ENCODE assay signal across 21 mouse cellular contexts in the genomic region with DNA sequence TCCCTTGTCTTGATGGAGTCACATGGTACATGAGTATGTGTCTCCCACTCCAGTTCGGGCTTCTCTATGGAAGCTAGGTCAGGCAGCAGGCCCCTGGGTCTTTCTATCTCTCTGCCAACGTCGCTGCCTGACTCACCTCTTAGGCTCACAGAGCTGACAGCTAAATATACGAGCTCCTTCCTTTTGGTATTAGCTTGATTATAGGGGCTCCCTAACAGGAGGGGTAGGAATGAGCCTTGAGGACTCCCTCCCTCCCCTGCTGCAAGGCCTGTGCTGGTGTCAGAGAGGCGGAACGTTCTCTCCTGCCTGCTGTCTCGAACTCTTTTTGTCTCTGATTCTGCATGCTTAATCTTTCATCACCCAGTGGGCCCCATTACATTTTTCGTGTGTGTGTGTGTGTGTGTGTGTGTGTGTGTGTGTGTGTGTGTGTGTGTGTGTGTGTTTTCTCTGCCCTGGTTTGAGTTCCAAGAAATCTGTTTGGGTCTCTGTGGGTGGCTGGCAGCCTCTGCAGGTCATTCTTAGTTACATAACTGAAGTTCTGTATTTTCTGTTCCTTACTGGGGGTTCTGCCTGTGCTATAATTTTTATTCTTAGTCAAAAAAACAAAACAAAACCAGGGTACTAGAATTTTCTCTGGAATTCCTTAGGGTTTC. TPM values are rescaled to one million over a fixed set of nuclear protein-coding genes. Genes with fewer than 3 reads are reported as not detected.
DNase-seq lines count a peak whose midpoint lies in the region; ATAC-seq and TF ChIP-seq lines count a peak whose summit lies in the region.
"Had no signal": no experiment of that assay in that cellular context is flagged by ENCODE, and none has a peak within 500 bp of the region (broad histone marks: within the 10 kb centered on the region; RNA-seq: fewer than 3 reads in every experiment).

No protein-coding gene starts in this region.

- H3K36me3 ChIP-seq in spleen, adult 2 months (ENCODE audit: control insufficient read depth, insufficient read depth, low read length), result no peaks in the 10 kb centered on the region
- no peaks in the 10 kb centered on the region for H3K36me3 ChIP-seq in forebrain, embryonic 13.5 days (ENCODE audit: poor library complexity, severe bottlenecking)
- H3K36me3 ChIP-seq: embryonic facial prominence, embryonic 12.5 days; heart, embryonic 13.5 days; intestine, embryonic 15.5 days; limb, embryonic 13.5 days; liver, embryonic 12.5 days; midbrain, embryonic 12.5 days had no signal

- no peaks in the 10 kb centered on the region for H3K27me3 ChIP-seq in spleen, adult 2 months (ENCODE audit: control insufficient read depth, insufficient read depth, low read length)
- no peaks in the 10 kb centered on the region for H3K27me3 ChIP-seq in cerebellum, adult 2 months (ENCODE audit: control insufficient read depth, insufficient read depth, low read length)
- no peaks in the 10 kb centered on the region for H3K27me3 ChIP-seq in forebrain, embryonic 13.5 days
- H3K27me3 ChIP-seq: embryonic facial prominence, embryonic 12.5 days; heart, embryonic 13.5 days; intestine, embryonic 15.5 days; limb, embryonic 13.5 days; liver, embryonic 12.5 days; midbrain, embryonic 12.5 days had no signal

- no peak overlapping the region for H3K4me2 ChIP-seq in forebrain, embryonic 13.5 days
- H3K4me2 ChIP-seq: embryonic facial prominence, embryonic 12.5 days; heart, embryonic 13.5 days; intestine, embryonic 15.5 days; limb, embryonic 13.5 days; liver, embryonic 12.5 days; midbrain, embryonic 12.5 days had no signal

- no peak for ATAC-seq in forebrain, embryonic 13.5 days
- ATAC-seq: hindbrain, embryonic 16.5 days; intestine, embryonic 15.5 days; liver, embryonic 12.5 days had no signal

- no peak for TF ChIP-seq CTCF in spleen, adult 2 months (IDR thresholded peaks at IDR 0.05; ENCODE audit: extremely low read depth, insufficient read depth, insufficient read length, insufficient replicate concordance)
- TF ChIP-seq CTCF in cerebellum, adult 2 months (IDR thresholded peaks at IDR 0.05; ENCODE audit: borderline replicate concordance, insufficient read depth, low read depth, low read length), result no peak

- H3K9ac ChIP-seq in forebrain, embryonic 13.5 days, result no peak overlapping the region
- H3K9ac ChIP-seq: embryonic facial prominence, embryonic 12.5 days; heart, embryonic 13.5 days; intestine, embryonic 15.5 days; limb, embryonic 13.5 days; liver, embryonic 12.5 days; midbrain, embryonic 12.5 days had no signal

- no peak for DNase-seq in spleen, adult 2 months (ENCODE audit: low read depth in 1 of 2, low spot score in 2 of 2)
- no peak for DNase-seq in spleen, postnatal 14 days (ENCODE audit: low spot score in 2 of 2)
- peak; percentile 77 to 84 for DNase-seq in cerebellum, adult 2 months
- DNase-seq in cerebellum, postnatal 25 days, result peak; percentile 77 to 80
- DNase-seq in spleen, adult 12 weeks (ENCODE audit: low spot score), result no peak
- no peak for DNase-seq in right cerebral cortex, postnatal 25 days
- DNase-seq: gastrocnemius, postnatal 25 days; heart, adult 2 months; heart, postnatal 14 days; kidney, adult 9 months; kidney, postnatal 14 days; lung, adult 18-20 months; lung, postnatal 10 days had no signal

- 61% methylated on average over 8 of the region's 8 CpGs for WGBS in spleen, adult 2 months
- 11% methylated on average over 8 of the region's 8 CpGs for WGBS in cerebellum, adult 2 months
- 81% methylated on average over 8 of the region's 8 CpGs for WGBS in forebrain, embryonic 13.5 days

- peaks cover 18% of the 10 kb centered on the region; the same call in 1 of the 2 replicates for H3K4me1 ChIP-seq in spleen, adult 2 months (ENCODE audit: control insufficient read depth, insufficient read depth, insufficient read length)
- peaks cover 21% of the 10 kb centered on the region for H3K4me1 ChIP-seq in cerebellum, adult 2 months (ENCODE audit: control insufficient read depth, insufficient read depth, low read length)
- no peaks in the 10 kb centered on the region for H3K4me1 ChIP-seq in forebrain, embryonic 13.5 days
- H3K4me1 ChIP-seq: embryonic facial prominence, embryonic 12.5 days; heart, embryonic 13.5 days; intestine, embryonic 15.5 days; limb, embryonic 13.5 days; liver, embryonic 12.5 days; midbrain, embryonic 12.5 days had no signal

- no peak overlapping the region for H3K4me3 ChIP-seq in spleen, adult 2 months (ENCODE audit: extremely low read depth, insufficient read depth, insufficient read length)
- H3K4me3 ChIP-seq in cerebellum, adult 2 months (replicated peaks; ENCODE audit: insufficient read depth, low read depth, low read length), result no peak overlapping the region
- H3K4me3 ChIP-seq in forebrain, embryonic 13.5 days, result no peak overlapping the region
- H3K4me3 ChIP-seq: embryonic facial prominence, embryonic 12.5 days; heart, adult 2 months; heart, embryonic 13.5 days; intestine, embryonic 15.5 days; limb, embryonic 13.5 days; liver, embryonic 12.5 days; midbrain, embryonic 12.5 days had no signal

- H3K9me3 ChIP-seq in forebrain, embryonic 13.5 days (replicated peaks), result no peaks in the 10 kb centered on the region
- H3K9me3 ChIP-seq: embryonic facial prominence, embryonic 12.5 days; heart, embryonic 13.5 days; intestine, embryonic 15.5 days; limb, embryonic 13.5 days; liver, embryonic 12.5 days; midbrain, embryonic 12.5 days had no signal

- H3K27ac ChIP-seq in spleen, adult 2 months (ENCODE audit: insufficient read depth, low read length), result peak overlapping the region; percentile 39; the same call in 1 of the 2 replicates
- H3K27ac ChIP-seq in cerebellum, adult 2 months (ENCODE audit: insufficient read depth, low read length), result peak overlapping the region; percentile 98
- no peak overlapping the region for H3K27ac ChIP-seq in forebrain, embryonic 13.5 days
- H3K27ac ChIP-seq: embryonic facial prominence, embryonic 12.5 days; heart, adult 2 months; heart, embryonic 13.5 days; intestine, embryonic 15.5 days; limb, embryonic 13.5 days; liver, embryonic 12.5 days; midbrain, embryonic 12.5 days had no signal

- no peak for TF ChIP-seq POLR2A in spleen, adult 2 months (IDR thresholded peaks at IDR 0.05; ENCODE audit: low read depth, low read length)
- no peak for TF ChIP-seq POLR2A in cerebellum, adult 2 months (IDR thresholded peaks at IDR 0.05; ENCODE audit: borderline replicate concordance, insufficient read depth, low read length)

RNA-seq across cellular contexts. Expression of a gene that starts 33.6 kb away (rescaled TPM):
- 106 and 118 TPM in 2 replicates for polyA plus RNA-seq in spleen, adult 2 months (2012; rRNA removed)
- 311 and 324 TPM in 2 replicates for polyA plus RNA-seq in cerebellum, adult 2 months (2012; rRNA removed)
- 22.7 and 27.4 TPM in 2 replicates for polyA plus RNA-seq in forebrain, embryonic 13.5 days (2015; fragmentation: Nextera tagmentation; extraction: Ambion mirVana)

Comparison
In these comparisons a context has a peak if more than half of its experiments do, and no peak if none do; other contexts are left out.
1. DNase-seq: peak in cerebellum, adult 2 months (2 of 2) and cerebellum, postnatal 25 days (2 of 2); none in spleen, adult 2 months (0 of 2), spleen, postnatal 14 days (0 of 2), spleen, adult 12 weeks (single experiment) and right cerebral cortex, postnatal 25 days (single experiment).